Mouse (Mus musculus): ENCODE measurements around the gene Lpin1. TPM values are rescaled to one million over a fixed set of nuclear protein-coding genes. Genes with fewer than 3 reads are reported as not detected.
A peak's percentile ranks its signal among the peaks of the same experiment; 100 is the strongest.

Lpin1 gene
- polyA plus RNA-seq, 1 experiment from 2014 or later, result 11.7 TPM

GRCm38 (mm10) chr12:16639078-16639771 lies 28.5 kb upstream of the Lpin1 start:
- no peak overlapping the region for H3K9ac ChIP-seq
- no peaks in the 10 kb centered on the region for H3K9me3 ChIP-seq (replicated peaks)
- no peaks in the 10 kb centered on the region for H3K36me3 ChIP-seq (ENCODE audit: poor library complexity, severe bottlenecking)
- no peak for ATAC-seq
- no peaks in the 10 kb centered on the region for H3K27me3 ChIP-seq
- H3K4me2 ChIP-seq, result no peak overlapping the region
- no peak overlapping the region for H3K27ac ChIP-seq
- H3K4me3 ChIP-seq, result no peak overlapping the region
- 77% methylated on average over 12 of the region's 12 CpGs for WGBS
- H3K4me1 ChIP-seq, result peaks cover 11% of the 10 kb centered on the region

- Histone ChIP-seq H3K4me3 (no peak overlapping the region), H3K9me3 (replicated peaks) (no peaks in the 10 kb centered on the region), H3K4me2 (no peak overlapping the region), H3K36me3 (ENCODE audit: poor library complexity, severe bottlenecking) (no peaks in the 10 kb centered on the region), H3K27me3 (no peaks in the 10 kb centered on the region), H3K27ac (no peak overlapping the region), H3K9ac (no peak overlapping the region), H3K4me1 (no peaks in the 10 kb centered on the region)
- 80% methylated on average over 6 of the region's 6 CpGs for WGBS
- ATAC-seq, result no peak
Observed at GRCm38 (mm10) chr12:16635816-16636215, 25.1 kb upstream of the Lpin1 start.

- Histone ChIP-seq H3K27me3 (no peaks in the 10 kb centered on the region), H3K9ac (no peak overlapping the region), H3K4me2 (no peak overlapping the region), H3K27ac (no peak overlapping the region), H3K36me3 (ENCODE audit: poor library complexity, severe bottlenecking) (no peaks in the 10 kb centered on the region), H3K4me1 (no peaks in the 10 kb centered on the region), H3K4me3 (no peak overlapping the region), H3K9me3 (replicated peaks) (no peaks in the 10 kb centered on the region)
- 59% methylated on average over 14 of the region's 14 CpGs for WGBS
- peak; percentile 45; the same call in 1 of the 2 replicates for ATAC-seq
Observed at GRCm38 (mm10) chr12:16634075-16634813, 23.5 kb upstream of the Lpin1 start.

GRCm38 (mm10) chr12:16633235-16633634 lies 22.5 kb upstream of the Lpin1 start:
- Histone ChIP-seq H3K9me3 (replicated peaks) (no peaks in the 10 kb centered on the region), H3K4me3 (no peak overlapping the region), H3K9ac (no peak overlapping the region), H3K27me3 (no peaks in the 10 kb centered on the region), H3K4me2 (no peak overlapping the region), H3K36me3 (ENCODE audit: poor library complexity, severe bottlenecking) (no peaks in the 10 kb centered on the region), H3K27ac (no peak overlapping the region), H3K4me1 (no peaks in the 10 kb centered on the region)
- no peak for ATAC-seq
- WGBS, result 92% methylated on average over 6 of the region's 6 CpGs

GRCm38 (mm10) chr12:16631423-16631822 lies 20.7 kb upstream of the Lpin1 start:
- Histone ChIP-seq H3K36me3 (ENCODE audit: poor library complexity, severe bottlenecking) (no peaks in the 10 kb centered on the region), H3K4me1 (no peaks in the 10 kb centered on the region)

GRCm38 (mm10) chr12:16630866-16631185 lies 20.1 kb upstream of the Lpin1 start:
- 96% methylated on average over 1 of the region's 1 CpGs for WGBS
- Histone ChIP-seq H3K4me2 (no peak overlapping the region), H3K9me3 (replicated peaks) (no peaks in the 10 kb centered on the region), H3K4me1 (no peaks in the 10 kb centered on the region), H3K4me3 (no peak overlapping the region), H3K9ac (no peak overlapping the region), H3K27me3 (no peaks in the 10 kb centered on the region), H3K27ac (no peak overlapping the region), H3K36me3 (ENCODE audit: poor library complexity, severe bottlenecking) (no peaks in the 10 kb centered on the region)
- ATAC-seq, result no peak

More at GRCm38 (mm10) chr12:16631423-16631822, 20.7 kb upstream of the Lpin1 start:
- Histone ChIP-seq H3K9me3 (replicated peaks) (no peaks in the 10 kb centered on the region), H3K4me3 (no peak overlapping the region), H3K4me2 (no peak overlapping the region), H3K9ac (no peak overlapping the region), H3K27me3 (no peaks in the 10 kb centered on the region), H3K27ac (no peak overlapping the region)
- 91% methylated on average over 2 of the region's 2 CpGs for whole genome bisulfite sequencing
- ATAC-seq, result no peak

GRCm38 (mm10) chr12:16630152-16630865 lies 19.5 kb upstream of the Lpin1 start:
- no peak for ATAC-seq
- Histone ChIP-seq H3K4me3 (no peak overlapping the region), H3K4me1 (no peaks in the 10 kb centered on the region), H3K9ac (no peak overlapping the region), H3K4me2 (no peak overlapping the region), H3K36me3 (ENCODE audit: poor library complexity, severe bottlenecking) (no peaks in the 10 kb centered on the region), H3K9me3 (replicated peaks) (no peaks in the 10 kb centered on the region), H3K27ac (no peak overlapping the region), H3K27me3 (no peaks in the 10 kb centered on the region)
- 79% methylated on average over 7 of the region's 7 CpGs for WGBS

- H3K4me3 ChIP-seq, result no peak overlapping the region
- no peak for ATAC-seq
- WGBS, result 93% methylated on average over 3 of the region's 3 CpGs
- no peaks in the 10 kb centered on the region for H3K36me3 ChIP-seq (ENCODE audit: poor library complexity, severe bottlenecking)
- no peaks in the 10 kb centered on the region for H3K27me3 ChIP-seq
- peaks cover 28% of the 10 kb centered on the region for H3K4me1 ChIP-seq
- H3K9ac ChIP-seq, result no peak overlapping the region
- no peak overlapping the region for H3K4me2 ChIP-seq
- H3K9me3 ChIP-seq (replicated peaks), result no peaks in the 10 kb centered on the region
- no peak overlapping the region for H3K27ac ChIP-seq
Observed at GRCm38 (mm10) chr12:16620230-16620629, 9.5 kb upstream of the Lpin1 start.

- Histone ChIP-seq H3K4me1 (peaks cover 28% of the 10 kb centered on the region), H3K4me3 (no peak overlapping the region), H3K36me3 (ENCODE audit: poor library complexity, severe bottlenecking) (no peaks in the 10 kb centered on the region), H3K27ac (peak overlapping the region; percentile 69), H3K9ac (no peak overlapping the region), H3K4me2 (0 out of 2 replicates have a peak overlapping the region, but pooled peaks have one; percentile 14), H3K27me3 (no peaks in the 10 kb centered on the region), H3K9me3 (replicated peaks) (no peaks in the 10 kb centered on the region)
- ATAC-seq, result peak; percentile 79
- WGBS, result 79% methylated on average over 6 of the region's 6 CpGs
Observed at GRCm38 (mm10) chr12:16619453-16619852, 8.7 kb upstream of the Lpin1 start.

- Histone ChIP-seq H3K36me3 (ENCODE audit: poor library complexity, severe bottlenecking) (no peaks in the 10 kb centered on the region), H3K4me1 (peaks cover 28% of the 10 kb centered on the region), H3K27ac (peak overlapping the region; percentile 69), H3K9ac (no peak overlapping the region), H3K4me3 (no peak overlapping the region), H3K27me3 (no peaks in the 10 kb centered on the region), H3K9me3 (replicated peaks) (no peaks in the 10 kb centered on the region), H3K4me2 (peak overlapping the region; percentile 14; the same call in 1 of the 2 replicates)
- WGBS, result 17% methylated on average over 12 of the region's 12 CpGs
- ATAC-seq, result peak; percentile 92
Observed at GRCm38 (mm10) chr12:16618512-16619274, 7.9 kb upstream of the Lpin1 start.

GRCm38 (mm10) chr12:16615738-16616137 lies 5.0 kb upstream of the Lpin1 start:
- H3K36me3 ChIP-seq (ENCODE audit: poor library complexity, severe bottlenecking), result no peaks in the 10 kb centered on the region
- H3K9ac ChIP-seq, result no peak overlapping the region
- 89% methylated on average over 2 of the region's 2 CpGs for WGBS
- ATAC-seq, result no peak
- no peak overlapping the region for H3K4me3 ChIP-seq
- H3K27ac ChIP-seq, result no peak overlapping the region
- H3K27me3 ChIP-seq, result no peaks in the 10 kb centered on the region
- no peak overlapping the region for H3K4me2 ChIP-seq
- H3K9me3 ChIP-seq (replicated peaks), result no peaks in the 10 kb centered on the region
- peaks cover 28% of the 10 kb centered on the region for H3K4me1 ChIP-seq

- Histone ChIP-seq H3K4me1 (peaks cover 23% of the 10 kb centered on the region), H3K27me3 (no peaks in the 10 kb centered on the region), H3K4me3 (no peak overlapping the region), H3K9me3 (replicated peaks) (no peaks in the 10 kb centered on the region), H3K9ac (no peak overlapping the region), H3K36me3 (ENCODE audit: poor library complexity, severe bottlenecking) (no peaks in the 10 kb centered on the region), H3K27ac (no peak overlapping the region), H3K4me2 (no peak overlapping the region)
- WGBS, result 77% methylated on average over 3 of the region's 3 CpGs
- ATAC-seq, result no peak
Observed at GRCm38 (mm10) chr12:16614556-16614955, 3.8 kb upstream of the Lpin1 start.
